Mouse (Mus musculus) lung, postnatal 36 days (tissue): ENCODE data around the gene Ppfia3.

Experiments
- DNase-seq: peaks from one replicate; pipeline ENCODE4 v3.0.0; 2022; ENCODE audit warnings: mixed read lengths

Ppfia3 gene

DNA sequence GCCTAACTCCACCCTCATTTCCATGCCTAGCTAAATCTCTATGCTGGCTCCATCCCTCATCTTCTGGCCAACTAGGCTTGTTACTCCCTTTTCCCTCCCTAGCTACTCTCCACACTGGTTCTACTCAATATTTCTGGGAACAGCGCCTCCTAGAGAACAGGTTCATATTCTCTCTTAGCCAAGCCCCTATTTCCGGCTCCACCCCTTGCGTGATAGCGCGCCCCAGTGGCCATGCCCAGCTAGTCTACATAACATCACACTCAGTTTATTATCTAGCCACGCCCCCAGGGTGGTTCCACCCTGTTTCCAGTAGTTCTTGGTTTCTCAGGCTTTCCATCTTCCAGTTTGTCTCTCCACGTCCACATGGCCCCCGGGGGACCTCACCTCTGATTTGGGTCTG lies 25.5 kb downstream of the Ppfia3 start:
- DNase-seq, result peak; percentile 93

DNA sequence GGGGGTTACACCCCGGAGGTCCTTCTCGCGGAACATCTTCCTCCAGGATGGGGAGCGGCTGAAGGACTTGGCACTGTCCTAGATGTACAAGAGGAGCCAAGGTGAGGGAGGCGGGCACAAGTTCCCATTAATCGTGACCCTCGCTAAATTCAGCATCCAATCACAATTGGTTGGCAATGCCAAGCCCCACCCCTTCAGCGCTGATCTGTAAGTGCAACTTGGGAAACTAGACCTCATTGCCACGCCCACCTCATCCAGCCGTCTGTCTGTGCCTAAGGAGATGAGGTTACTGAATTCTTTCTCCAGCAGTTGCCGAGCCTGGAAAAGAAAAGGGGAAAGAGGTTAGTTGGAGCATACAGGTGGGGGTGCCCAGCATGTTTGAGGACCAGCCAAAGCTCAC lies 26.1 kb downstream of the Ppfia3 start:
- peak; percentile 83 for DNase-seq

DNA sequence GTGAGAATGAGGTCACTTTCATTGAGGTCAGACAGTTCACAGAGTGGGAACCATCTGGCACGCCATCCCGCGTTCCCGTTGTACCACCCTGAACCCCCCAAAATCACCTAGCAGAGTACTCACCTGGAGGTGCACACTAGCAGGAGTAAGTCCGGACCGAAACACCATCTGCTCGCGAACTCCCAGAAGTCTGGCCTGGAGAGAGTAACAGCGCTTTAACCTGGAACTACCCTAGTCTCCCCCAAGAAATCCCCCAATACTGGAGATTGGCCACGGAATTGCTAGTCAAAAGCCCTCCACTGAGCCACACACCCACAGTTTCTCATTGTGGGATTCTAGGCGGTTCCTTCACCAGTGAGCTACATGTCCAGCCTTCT lies 26.8 kb downstream of the Ppfia3 start:
- no peak for DNase-seq

DNA sequence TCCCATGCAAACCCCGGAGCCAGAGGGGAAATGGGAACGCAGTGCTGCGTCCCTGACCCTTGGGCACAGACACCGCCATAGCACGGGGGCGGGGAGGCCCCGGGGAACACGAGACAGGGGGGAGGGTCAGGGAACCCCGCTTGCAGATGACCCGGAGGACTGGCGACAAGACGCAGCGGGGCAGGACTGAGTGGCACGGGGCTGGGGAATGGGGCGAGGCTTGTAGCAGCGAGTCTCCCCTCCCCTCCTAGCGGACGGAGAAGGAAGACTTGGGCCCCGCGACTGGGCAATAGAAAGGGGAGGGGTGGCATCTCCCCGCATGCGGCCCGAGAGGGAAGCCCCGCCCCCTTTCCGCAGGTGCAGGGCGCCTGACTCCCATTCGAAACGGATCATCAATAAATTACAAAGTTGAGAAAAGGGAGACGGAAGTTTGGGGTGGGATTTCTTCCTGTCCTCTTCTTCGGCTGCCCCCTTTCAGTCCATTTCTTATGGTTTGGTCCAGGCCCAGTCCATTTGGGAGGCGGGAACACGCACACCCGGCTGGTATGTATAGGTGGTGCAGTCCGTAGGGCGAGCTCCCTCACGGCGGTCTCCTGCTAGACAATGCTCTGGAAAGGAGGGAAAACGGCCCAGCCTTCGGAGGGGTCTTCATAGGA lies 27.3 kb downstream of the Ppfia3 start:
- peak; percentile 75 for DNase-seq

DNA sequence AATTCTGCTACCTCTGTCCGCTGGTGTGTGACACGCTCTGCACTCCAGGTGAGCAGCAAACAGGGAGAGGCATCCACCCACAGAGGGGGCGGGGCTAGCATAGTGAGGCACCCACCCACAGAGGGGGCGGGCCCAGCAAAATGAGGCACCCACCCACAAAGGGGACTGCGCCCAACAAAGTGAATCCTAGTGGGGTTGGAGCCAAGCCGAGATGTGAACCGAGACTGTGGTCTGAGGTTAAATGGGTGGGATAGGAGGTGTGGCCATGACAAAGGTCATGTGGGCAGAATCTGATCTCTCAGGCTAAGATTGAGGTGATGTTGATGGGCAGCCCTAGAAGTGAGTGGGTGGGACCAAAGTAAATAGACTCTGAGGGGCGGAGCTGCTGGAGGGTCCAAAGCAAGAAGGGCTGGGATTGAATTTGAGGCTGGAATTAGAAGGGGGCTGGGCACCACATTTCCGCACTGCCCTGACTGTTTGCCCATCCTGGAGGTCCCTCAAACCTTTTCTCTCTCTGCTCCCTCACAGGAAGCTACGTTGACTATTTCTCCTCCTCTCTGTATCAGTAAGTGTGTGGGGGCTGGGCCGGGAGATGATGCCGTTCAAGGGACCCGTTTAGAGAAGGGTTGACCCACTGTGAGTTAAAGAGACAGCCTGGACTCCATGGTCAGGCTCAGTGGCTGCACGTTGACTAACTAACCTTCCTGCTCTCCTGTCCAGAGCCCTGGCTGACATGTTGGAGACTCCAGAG lies 28.5 kb downstream of the Ppfia3 start:
- DNase-seq, result peak; percentile 76

DNA sequence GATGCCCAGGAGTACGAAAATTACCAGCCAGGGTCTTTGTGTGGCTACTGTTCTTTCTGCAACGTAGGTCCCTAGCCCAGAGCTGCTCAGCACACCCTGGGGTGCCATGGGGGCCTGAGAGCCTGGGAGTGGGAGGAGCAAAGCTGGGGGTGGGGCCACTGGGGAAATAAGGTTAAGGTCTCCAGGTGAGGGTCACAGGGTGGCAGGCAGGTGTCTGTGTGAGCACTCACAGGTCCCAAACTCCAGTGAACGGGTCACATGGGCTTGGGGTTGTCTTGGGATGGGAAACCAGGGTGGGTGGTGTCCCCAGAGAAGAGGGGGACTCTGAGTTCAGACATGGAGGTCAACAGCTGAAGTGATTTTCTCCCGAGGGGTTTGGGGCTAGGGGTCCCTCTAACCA lies 29.4 kb downstream of the Ppfia3 start:
- no peak for DNase-seq

DNA sequence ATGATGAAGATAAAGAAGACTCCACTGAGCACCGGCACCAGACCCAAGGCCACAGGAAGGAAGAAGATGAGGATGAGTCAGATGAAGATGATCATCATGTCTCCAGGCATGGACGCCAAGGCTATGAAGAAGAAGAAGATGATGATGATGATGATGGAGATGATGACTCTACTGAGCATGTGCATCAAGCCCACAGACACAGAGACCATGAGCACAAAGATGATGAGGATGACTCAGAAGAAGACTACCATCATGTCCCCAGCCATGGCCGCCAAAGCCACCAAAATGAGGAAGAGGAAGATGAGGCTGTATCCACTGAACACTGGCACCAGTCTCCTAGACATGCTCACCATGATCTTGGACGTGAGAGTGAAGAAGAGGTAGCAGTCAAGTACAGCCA lies 30.5 kb downstream of the Ppfia3 start:
- no peak for DNase-seq

DNA sequence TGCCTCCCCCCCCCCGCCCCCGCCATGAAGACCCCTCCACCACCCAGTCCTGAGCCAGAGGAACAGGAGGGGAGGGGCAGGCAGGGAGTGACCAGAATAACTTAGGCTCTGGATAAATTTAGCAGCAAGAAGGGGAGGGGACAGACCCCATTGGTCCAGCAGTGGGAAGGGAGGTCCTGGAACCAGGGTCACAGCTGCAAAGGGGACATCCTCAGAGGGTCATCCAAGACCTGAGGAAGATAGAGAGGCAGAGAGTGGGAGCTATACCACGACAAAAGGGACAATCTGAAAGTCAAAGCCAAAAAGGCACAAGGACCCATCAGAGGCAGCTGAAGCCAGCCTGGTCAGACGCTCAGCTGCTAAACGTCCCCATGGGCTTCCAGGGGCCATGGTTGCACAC lies 31.8 kb downstream of the Ppfia3 start, which contains the start of gene Hrc:
TSS of gene Hrc (plus strand) at position 235 of the 400 bp plus-strand sequence.
- DNase-seq, result no peak

DNA sequence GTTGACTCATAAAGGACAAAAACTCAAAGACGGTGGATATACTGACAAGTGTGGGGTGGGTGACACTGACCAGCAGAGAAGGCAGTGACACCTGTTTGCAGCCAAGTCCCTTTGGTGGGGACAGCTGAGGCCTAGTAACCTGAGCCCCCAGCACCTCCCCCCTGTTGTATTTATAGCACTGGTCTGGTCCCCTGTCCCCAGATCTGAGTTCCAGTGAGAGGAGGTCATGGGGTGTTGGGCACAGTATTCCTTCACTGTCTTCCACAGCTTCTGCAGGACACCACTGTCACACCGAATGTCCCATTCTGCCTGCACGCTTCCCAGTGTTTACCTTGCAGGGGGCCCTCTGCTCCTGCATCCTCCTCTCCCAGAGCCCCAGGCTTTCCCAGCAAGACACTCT lies 32.2 kb downstream of the Ppfia3 start:
- no peak for DNase-seq

DNA sequence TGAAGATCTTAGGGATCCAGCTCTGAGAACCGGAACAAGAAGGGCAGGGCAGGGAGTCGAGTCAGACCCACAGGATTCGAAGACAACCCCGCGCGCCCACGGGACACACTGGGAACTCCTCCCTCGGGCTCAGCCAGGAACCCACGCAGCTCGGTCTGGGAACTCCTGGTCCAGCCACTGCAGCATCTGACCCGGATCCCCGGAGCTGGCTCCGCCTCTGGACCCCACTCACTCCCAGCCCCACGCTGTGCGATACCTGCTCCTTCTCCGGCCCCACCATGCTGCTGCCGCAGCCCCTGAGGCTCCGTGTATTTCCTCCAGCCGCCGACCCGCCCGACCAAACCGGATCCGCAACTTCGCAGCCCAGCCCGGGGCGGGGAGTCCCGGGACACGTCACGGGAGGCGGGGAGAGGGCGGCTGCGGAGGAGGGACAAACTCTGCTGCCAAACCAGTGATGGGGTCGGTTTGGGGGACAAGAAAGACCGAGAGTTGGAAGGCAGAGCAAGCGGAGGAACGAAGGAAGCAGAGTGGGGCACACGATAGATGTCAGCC lies 33.3 kb downstream of the Ppfia3 start, which contains the start of gene Trpm4:
TSS of gene Trpm4 (minus strand) at position 350 of the 552 bp plus-strand sequence.
- peak; percentile 92 for DNase-seq

DNA sequence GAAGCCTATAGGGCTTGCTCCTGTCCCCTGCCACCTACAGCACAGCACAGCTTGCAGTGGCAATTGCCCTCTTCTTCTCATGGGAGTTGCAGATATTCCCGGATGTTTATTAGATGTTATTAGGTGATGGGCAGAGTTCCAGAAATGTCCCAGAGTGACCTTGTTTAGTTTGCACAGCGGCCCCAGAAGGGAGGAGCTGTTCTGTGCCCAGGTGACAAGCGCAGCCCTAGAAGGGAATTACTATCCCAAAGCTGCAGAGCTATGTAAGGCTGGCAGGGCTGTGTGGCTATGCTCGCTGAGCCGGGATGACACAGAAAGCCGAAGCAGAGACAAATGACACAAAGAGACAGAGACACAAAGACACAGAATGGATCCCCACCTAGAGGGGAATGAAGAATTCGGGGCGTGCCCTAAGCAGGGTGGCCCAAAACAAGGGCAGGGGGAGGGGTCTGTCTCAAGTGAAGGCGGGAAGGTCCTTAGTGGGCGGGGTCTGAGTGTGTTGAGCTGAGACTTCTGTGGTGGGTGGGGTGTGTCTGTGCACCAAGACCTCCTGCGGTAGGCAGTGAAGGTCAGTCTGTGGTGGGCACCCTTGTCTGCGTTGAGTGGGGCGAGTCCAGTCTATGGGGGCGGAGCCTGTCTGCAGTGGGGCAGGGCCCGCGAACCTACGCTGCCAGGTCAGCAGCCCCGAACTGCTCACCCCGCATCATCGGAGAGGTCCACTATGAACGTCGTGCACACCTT lies 34.0 kb downstream of the Ppfia3 start:
- DNase-seq, result peak; percentile 85

DNA sequence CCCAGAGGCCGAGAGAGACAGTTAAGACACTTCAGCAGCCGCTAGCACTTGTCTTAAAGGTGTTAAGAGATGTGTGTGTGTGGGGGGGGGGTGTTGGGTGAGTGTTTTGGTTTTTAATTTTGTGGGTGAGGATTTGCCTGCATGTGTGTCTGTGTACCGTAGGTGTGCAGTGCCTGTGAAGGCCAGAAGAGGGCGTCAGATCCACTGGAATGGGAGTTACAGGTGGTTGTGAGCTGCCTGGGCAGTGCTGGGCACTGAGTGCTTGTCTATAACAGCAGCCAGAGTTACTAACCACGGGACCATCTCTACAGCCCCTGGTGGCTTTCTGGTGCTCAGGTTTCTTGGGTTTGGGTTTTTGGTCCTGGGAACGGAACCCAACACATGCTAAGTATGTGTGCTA lies 35.3 kb downstream of the Ppfia3 start:
- no peak for DNase-seq

DNA sequence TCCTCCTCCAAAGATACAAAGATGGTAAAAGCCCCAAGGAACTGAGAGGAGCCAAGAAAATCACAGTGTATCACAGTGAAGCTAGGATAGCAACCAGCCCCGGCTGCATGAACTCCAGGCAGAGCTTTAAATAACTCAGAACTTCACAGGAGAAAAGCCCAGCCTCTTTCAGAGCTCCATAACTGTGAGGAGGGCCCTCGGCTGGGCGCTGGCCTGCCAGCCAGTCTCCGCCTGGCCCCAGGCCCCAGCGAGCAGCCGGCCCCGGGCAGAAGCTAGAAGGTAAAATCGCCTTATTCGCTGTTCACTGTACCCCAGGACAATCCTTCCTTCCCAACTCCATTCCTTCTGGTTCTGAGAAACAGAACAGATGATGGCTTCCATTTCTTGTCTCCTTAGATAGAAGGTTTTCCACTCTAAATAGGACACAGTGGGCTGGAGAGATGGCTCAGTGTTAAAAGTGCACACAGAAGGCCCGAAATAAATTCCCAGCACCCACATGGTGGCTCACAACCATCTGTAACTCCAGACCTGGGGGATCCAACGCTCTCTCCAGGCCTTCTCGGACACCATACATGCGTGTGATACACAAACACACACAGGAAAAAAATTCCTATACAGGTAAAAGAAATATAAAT lies 37.9 kb downstream of the Ppfia3 start:
- no peak for DNase-seq

DNA sequence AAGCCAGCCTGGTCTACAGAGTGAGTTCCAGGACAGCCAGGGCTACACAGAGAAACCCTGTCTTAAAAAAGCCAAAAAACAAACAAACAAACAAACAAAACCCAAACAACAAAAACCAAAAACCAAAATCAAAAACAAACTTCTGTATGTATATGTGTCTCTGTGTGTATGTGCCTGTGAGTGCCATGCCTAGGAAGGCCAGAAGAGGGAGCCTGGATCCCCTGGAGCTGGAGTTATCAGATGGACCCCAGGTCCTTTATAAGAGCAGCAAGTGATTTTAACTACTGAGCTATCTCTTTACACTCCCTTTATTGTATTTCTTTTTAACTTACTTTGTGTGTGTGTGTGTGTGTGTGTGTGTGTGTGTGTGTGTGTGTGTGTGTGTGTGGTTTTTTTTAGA lies 41.0 kb downstream of the Ppfia3 start:
- no peak for DNase-seq

DNA sequence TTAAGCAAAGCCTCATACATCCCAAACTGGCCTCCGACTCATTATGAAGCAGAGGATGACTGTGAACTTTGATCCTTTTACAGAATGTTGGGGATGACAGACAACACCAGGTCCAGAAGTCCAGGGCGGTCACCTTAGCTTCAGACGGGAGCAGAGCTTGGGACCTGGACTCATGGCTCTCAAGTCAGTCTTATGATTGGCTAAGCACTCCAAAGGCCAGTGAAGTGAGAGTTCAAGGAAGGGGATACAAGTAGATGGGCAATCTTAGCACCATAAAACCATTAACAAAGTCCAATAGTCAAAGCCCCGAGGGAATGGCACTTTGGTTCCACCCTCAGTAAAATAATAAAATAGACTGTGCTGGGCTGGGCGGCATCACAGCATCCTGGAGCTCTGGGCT lies 43.8 kb downstream of the Ppfia3 start:
- DNase-seq, result no peak

DNA sequence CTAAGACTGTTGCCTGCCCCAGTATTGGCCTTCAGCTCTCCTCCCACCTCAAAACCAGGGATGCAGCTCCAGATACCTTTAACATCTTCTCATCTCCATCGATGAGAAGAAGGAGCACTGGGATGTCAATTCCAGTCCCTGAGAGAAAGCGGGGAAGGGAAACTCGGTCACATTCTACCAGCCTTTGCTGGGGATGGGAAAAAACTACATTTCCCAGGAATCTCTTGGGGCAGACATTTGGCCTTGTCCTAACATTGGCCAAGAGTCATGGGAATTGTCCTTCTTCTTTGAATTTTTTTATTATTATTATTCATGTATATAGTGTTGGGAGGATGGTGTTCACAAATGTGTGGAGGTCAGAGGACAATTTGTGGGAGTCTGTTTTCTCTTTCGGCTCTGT lies 44.6 kb downstream of the Ppfia3 start:
- DNase-seq, result no peak

DNA sequence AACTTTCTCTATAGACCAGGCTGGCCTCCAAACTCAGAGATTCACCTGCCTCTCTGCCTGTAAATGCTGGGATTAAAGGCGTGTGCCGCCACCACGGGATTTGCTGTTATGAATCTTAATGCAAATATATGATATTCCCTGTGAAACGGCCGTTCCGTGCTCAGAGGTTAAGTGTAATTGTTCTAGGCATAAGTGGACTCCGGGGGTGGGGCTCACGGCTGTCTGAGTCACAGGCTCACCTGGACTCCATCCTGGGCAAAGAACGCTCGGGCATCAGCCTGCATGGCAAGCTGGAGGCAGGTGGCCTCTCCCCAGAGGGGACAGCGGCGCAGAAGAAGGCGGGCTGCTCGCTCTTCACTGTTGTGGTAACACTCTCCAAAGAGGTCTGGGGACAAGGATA lies 50.3 kb downstream of the Ppfia3 start:
- DNase-seq, result no peak

DNA sequence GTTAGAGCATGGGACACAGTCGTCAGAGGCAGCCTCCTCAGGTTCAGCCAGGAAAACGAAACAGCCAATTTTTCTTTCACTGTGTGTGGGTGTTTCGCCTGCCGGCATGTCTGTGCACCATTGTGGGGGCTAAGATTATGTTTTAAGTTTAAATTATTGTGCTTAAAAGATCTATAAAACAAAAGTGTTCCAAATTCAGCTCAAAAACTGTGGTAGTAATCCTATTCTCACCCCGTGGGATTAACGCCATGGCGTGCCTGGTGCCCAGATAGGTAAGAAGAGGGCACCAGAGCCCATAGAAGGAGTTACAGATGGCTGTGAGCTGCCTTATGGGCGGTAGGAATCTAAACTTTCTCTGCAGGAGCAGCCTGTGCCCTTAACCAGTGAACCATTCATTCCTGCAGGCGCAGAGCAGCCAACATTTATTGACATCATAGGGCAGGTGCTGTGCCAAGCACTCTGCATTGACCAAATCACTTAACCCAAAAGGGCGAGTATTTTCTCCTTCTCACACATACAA lies 51.6 kb downstream of the Ppfia3 start:
- DNase-seq, result no peak

DNA sequence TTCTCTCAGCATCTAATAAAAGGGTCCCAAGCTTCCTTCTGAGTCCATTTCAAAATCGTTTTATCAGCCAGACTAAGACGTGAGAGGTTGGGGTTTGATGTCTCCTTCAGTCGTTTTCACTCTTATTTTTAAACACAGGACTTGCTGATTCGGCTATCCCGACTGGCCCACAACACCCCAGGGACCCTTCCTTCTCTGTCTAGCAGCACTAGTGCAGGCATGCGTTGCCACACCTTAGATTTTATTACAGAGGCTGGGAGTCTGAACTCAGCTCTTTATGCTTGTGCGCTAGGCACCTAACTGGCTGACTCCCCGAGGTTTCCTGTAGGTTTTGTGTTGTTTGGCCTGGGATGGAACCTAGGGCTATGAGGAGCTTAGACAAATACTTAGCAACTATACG lies 53.3 kb downstream of the Ppfia3 start:
- DNase-seq, result no peak

DNA sequence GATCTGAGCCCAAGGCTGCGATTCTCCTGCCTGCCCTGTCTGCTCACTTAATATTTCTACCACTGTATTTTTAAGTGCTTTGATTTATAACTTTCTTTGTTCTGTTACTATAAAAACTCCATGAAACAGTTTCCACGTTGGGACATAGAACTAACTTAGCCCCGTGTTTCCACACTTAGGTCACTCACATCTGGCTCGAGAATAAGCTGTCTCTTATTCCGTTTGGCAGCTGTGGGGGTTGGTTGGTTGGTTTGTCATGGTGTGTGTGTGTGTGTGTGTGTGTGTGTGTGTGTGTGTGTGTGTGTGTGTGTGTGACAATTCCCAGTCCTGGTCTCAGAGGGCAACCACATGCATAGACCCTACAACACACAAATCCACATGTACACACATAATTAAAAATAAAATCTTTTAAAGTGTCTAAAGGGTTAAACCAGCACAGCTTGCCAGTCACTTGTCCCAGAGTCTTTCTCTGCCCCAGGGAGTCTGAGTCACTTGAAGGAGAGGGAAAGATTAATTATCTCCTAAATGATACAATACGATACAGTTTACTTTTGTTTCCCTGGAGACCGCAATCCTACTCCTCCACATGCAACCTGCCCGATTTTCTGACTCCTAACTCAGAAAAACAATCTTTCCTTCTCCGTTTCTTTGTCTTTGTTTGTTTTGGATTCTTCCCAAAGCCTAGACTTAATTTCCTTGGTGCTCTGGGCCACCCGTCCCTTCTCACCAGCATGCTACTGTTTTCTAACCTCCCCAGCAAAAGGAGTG lies 53.9 kb downstream of the Ppfia3 start:
- no peak for DNase-seq

DNA sequence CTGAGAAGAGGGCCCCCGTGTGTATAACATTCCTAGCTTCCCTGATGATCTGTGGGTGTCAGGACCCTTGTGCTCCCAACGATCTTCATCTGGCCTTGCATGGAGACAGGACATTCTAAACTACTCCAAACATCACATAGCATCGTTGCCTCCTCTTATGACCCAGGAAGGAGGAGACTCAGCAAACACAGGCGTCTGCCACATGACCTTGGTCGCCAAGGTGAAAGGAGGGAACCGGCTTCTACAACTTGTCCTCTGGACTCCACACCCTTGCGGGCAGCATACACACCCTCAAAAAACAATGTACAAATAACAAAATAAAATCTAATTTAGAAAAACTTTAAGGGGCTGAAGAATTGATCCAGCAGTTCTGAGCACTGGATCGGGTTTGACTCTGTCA lies 54.8 kb downstream of the Ppfia3 start:
- DNase-seq, result no peak

DNA sequence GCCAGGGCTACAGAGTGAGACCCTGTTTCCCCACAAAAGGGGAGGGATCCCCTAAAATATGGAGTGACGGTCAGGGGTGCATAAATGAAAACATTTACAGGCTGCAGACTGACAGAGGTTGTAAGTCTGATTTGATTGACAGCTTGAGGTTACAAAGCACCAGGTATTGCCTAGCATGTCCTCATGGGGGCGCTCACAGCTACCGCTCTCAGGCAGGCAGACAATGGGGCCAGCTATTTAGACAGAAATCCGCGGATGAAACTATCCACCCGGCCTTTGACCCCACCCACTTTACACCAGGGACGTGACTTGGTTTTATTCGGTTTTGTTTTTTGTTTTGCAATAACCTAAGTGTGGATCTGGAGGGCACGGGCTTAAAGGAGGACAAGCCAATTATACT lies 57.4 kb downstream of the Ppfia3 start:
- DNase-seq, result peak; percentile 74
